In the genomic region with DNA sequence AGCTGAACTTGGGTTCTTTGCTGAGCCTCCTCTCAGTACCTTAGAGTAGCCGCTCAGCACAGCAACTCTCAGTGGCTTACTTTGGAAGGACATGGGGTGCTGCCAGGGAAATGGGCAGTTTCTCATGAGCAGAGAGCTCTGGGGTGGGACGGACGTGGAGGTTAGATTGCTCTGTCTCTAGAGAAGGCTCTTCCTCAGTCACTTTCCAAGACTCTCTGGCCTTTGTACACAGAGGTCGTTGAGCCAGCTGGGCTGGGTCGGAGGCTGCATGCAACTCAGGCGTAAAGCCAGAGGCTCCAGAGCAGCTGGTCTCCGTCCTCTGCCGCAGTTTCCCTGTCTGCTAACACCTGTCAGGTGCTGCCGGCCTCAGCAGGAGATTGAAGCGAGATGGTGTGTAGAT, we compare ENCODE assay signal across 12 mouse cellular contexts. TPM values are rescaled to one million over a fixed set of nuclear protein-coding genes. Genes with fewer than 3 reads are reported as not detected.
DNase-seq lines count a peak whose midpoint lies in the region; ATAC-seq and TF ChIP-seq lines count a peak whose summit lies in the region.
"Had no signal": no experiment of that assay in that cellular context is flagged by ENCODE, and none has a peak within 500 bp of the region (broad histone marks: within the 10 kb centered on the region; RNA-seq: fewer than 3 reads in every experiment).

No protein-coding gene starts in this region.

- peaks cover 45% of the 10 kb centered on the region for H3K36me3 ChIP-seq in heart, embryonic 11.5 days (ENCODE audit: control insufficient read depth, insufficient read depth, low read length)
- H3K36me3 ChIP-seq in hindbrain, embryonic 11.5 days (ENCODE audit: control insufficient read depth, insufficient read depth, low read length), result peaks cover 19% of the 10 kb centered on the region

- peaks cover 21% of the 10 kb centered on the region for H3K4me1 ChIP-seq in heart, embryonic 11.5 days (ENCODE audit: control insufficient read depth, insufficient read depth, low read length)
- H3K4me1 ChIP-seq in hindbrain, embryonic 11.5 days (replicated peaks; ENCODE audit: control insufficient read depth, insufficient read depth, low read length), result no peaks in the 10 kb centered on the region
- H3K4me1 ChIP-seq: neural tube, embryonic 12.5 days had no signal

- no peak for DNase-seq in layer of hippocampus, adult 2 months (ENCODE audit: low spot score in 2 of 2)
- no peak for DNase-seq in layer of hippocampus, postnatal 14 days (ENCODE audit: low spot score in 2 of 2)
- peak; percentile 53 for DNase-seq in kidney, postnatal 14 days
- DNase-seq in thymus, adult 18-20 months, result peak; percentile 20 to 31
- no peak for DNase-seq in frontal cortex, adult 2 months (ENCODE audit: extremely low spot score in 1 of 2, low spot score in 1 of 2)
- no peak for DNase-seq in retina, embryonic 14.5 days (ENCODE audit: low spot score)
- DNase-seq in hindbrain, embryonic 11.5 days (ENCODE audit: low spot score), result no peak
- DNase-seq: cerebellum, adult 8-10 months had no signal

- 63% methylated on average over 10 of the region's 10 CpGs for WGBS in heart, embryonic 11.5 days (ENCODE audit: insufficient replicate concordance)
- WGBS in hindbrain, embryonic 11.5 days, result 87% methylated on average over 10 of the region's 10 CpGs

- peak; percentile 29 for TF ChIP-seq CTCF in layer of hippocampus, adult 2 months (conservative IDR thresholded peaks at IDR 0.05)

- 0 out of 2 replicates have a peak overlapping the region, but pooled peaks have one; percentile 43 for H3K9ac ChIP-seq in heart, embryonic 11.5 days (ENCODE audit: low read depth, low read length)
- H3K9ac ChIP-seq in hindbrain, embryonic 11.5 days (ENCODE audit: low read depth, low read length), result no peak overlapping the region
- H3K9ac ChIP-seq: heart, embryonic 15.5 days; neural tube, embryonic 12.5 days had no signal

- H3K4me2 ChIP-seq in heart, embryonic 11.5 days, result no peak overlapping the region
- no peak overlapping the region for H3K4me2 ChIP-seq in hindbrain, embryonic 11.5 days (replicated peaks; ENCODE audit: low read depth, low read length)
- H3K4me2 ChIP-seq: heart, embryonic 15.5 days; neural tube, embryonic 12.5 days had no signal

- no peak for ATAC-seq in heart, embryonic 11.5 days (replicated peaks; ENCODE audit: insufficient number of reproducible peaks, low FRiP score, low TSS enrichment)
- ATAC-seq in hindbrain, embryonic 11.5 days (ENCODE audit: low FRiP score), result no peak

- no peak overlapping the region for H3K27ac ChIP-seq in layer of hippocampus, adult 2 months
- 0 out of 2 replicates have a peak overlapping the region, but pooled peaks have one; percentile 0 for H3K27ac ChIP-seq in heart, embryonic 11.5 days (ENCODE audit: low read depth, low read length)
- H3K27ac ChIP-seq in hindbrain, embryonic 11.5 days (ENCODE audit: low read depth, low read length), result no peak overlapping the region
- H3K27ac ChIP-seq: macrophage; neural tube, embryonic 12.5 days had no signal

- H3K27me3 ChIP-seq in heart, embryonic 11.5 days (ENCODE audit: control insufficient read depth, insufficient read depth, low read length), result no peaks in the 10 kb centered on the region
- no peaks in the 10 kb centered on the region for H3K27me3 ChIP-seq in hindbrain, embryonic 11.5 days (ENCODE audit: control insufficient read depth, insufficient read depth, low read length)
- H3K27me3 ChIP-seq: heart, embryonic 15.5 days; neural tube, embryonic 12.5 days had no signal

- no peak overlapping the region for H3K4me3 ChIP-seq in layer of hippocampus, adult 2 months
- H3K4me3 ChIP-seq in heart, embryonic 11.5 days (ENCODE audit: low read depth, low read length), result no peak overlapping the region
- H3K4me3 ChIP-seq in hindbrain, embryonic 11.5 days (ENCODE audit: low read depth, low read length), result no peak overlapping the region
- H3K4me3 ChIP-seq: heart, embryonic 15.5 days; neural tube, embryonic 12.5 days had no signal

- H3K9me3 ChIP-seq in heart, embryonic 11.5 days (replicated peaks; ENCODE audit: control insufficient read depth, low read length), result no peaks in the 10 kb centered on the region
- no peaks in the 10 kb centered on the region for H3K9me3 ChIP-seq in hindbrain, embryonic 11.5 days (ENCODE audit: control insufficient read depth, low read length)
- H3K9me3 ChIP-seq: heart, embryonic 15.5 days; neural tube, embryonic 12.5 days had no signal

RNA-seq across cellular contexts. Expression of a gene that starts 23.5 kb away (rescaled TPM):
- total RNA-seq in layer of hippocampus, adult 2 months (2021), result under 1 TPM; 0.49 to 0.56 TPM
- total RNA-seq in layer of hippocampus, postnatal 14 days (2021), result under 1 TPM; 0.18 to 0.26 TPM
- polyA plus RNA-seq in heart, embryonic 11.5 days (2014; fragmentation: Nextera tagmentation; extraction: Ambion mirVana), result 0.06 TPM in 1 of 2 replicates, not detected in the other
- 0.22 and 0.23 TPM in 2 replicates for polyA plus RNA-seq in frontal cortex, adult 2 months (2012; rRNA removed)
- polyA plus RNA-seq in hindbrain, embryonic 11.5 days (2014; fragmentation: Nextera tagmentation; extraction: Ambion mirVana), result not detected in 2 replicates
- polyA plus RNA-seq: heart, embryonic 15.5 days; macrophage; neural tube, embryonic 12.5 days had no signal

RNA-seq across cellular contexts. Expression of a gene that starts 33.8 kb away (rescaled TPM):
- 10 to 100 TPM; 43.4 to 44.8 TPM for total RNA-seq in layer of hippocampus, adult 2 months (2021)
- total RNA-seq in layer of hippocampus, postnatal 14 days (2021), result 10 to 100 TPM; 31.8 to 35.7 TPM
- polyA plus RNA-seq in heart, embryonic 11.5 days (2014; fragmentation: Nextera tagmentation; extraction: Ambion mirVana), result 12.1 and 13.4 TPM in 2 replicates
- polyA plus RNA-seq in frontal cortex, adult 2 months (2012; rRNA removed), result 39.0 and 44.3 TPM in 2 replicates
- 7.1 and 9.8 TPM in 2 replicates for polyA plus RNA-seq in hindbrain, embryonic 11.5 days (2014; fragmentation: Nextera tagmentation; extraction: Ambion mirVana)

Comparison
In these comparisons a context has a peak if more than half of its experiments do, and no peak if none do; other contexts are left out.
1. DNase-seq: peak in kidney, postnatal 14 days (single experiment) and thymus, adult 18-20 months (2 of 2); none in layer of hippocampus, adult 2 months (0 of 2), layer of hippocampus, postnatal 14 days (0 of 2), frontal cortex, adult 2 months (0 of 2), retina, embryonic 14.5 days (single experiment) and hindbrain, embryonic 11.5 days (single experiment).